Mouse (Mus musculus) mature B cell (primary cell): ENCODE measurements around the gene Gcnt7.

Source experiments
- in situ Hi-C: fragments of 300-500 bp; cut with MboI; formaldehyde crosslinking; loops from 2 replicates; pipeline ENCODE4 v1.14.3; 2019

Gcnt7 gene

DNA sequence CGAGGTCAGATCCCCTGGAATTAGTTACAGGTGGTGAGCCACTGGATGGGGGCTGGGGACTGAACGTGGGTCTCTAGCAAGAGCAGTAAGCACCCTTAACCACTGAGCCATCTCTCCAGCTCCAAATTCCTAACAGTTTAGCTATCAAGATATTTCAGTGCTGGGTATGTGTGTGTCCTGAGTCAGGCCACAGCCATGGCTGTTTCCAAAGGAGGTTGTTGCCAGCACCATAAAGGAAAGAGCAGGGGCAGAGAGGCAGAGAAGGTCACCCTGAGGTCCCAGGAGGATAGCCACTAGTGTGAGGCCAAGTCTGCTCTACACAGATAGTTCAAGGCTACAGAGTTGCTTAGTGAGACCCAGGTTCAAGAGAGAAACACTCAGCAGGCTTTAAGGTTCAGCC lies 2.3 kb upstream of the Gcnt7 start:
- in situ Hi-C loops = no loop called here

DNA sequence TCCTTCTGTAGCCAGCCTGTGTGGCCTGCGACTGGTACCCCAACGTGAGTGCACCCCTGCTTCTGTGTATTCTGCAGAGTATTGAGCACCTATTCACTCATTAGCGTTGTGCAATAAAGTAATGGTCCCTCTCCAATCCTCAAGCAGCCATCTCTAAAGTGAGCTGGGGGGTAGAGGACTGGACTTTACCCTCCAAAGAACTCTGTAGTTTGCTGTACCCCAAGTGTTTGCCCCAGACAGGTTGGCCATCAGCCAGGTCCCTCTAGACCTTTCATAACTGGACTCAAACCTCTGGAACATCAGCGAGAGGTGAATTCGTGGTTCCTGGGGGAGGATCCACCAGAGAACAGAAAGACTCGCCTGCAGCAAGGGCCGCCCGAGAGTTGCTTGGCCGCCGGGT lies 5.9 kb downstream of the Gcnt7 start:
- in situ Hi-C loops = no loop called here

DNA sequence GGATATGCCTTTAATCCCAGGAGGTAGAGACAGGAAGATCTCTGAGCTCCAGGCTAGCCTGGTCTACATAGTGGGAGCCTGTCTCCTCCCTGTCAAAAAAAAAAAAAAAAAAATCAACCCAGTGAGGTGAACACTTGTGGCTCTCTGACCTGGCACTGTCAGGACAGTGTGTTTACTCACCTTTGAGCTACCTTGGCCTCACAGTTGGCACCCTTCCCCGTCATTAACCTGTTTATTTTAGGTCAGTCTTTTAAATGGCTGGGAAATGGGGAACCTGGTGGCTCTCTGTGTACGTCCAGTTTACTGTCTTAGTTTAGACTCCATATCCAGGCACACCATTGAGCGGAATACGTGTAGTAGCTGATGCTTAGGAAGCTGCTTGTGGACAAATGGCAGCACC lies 6.4 kb downstream of the Gcnt7 start:
- in situ Hi-C loops = no loop called here

DNA sequence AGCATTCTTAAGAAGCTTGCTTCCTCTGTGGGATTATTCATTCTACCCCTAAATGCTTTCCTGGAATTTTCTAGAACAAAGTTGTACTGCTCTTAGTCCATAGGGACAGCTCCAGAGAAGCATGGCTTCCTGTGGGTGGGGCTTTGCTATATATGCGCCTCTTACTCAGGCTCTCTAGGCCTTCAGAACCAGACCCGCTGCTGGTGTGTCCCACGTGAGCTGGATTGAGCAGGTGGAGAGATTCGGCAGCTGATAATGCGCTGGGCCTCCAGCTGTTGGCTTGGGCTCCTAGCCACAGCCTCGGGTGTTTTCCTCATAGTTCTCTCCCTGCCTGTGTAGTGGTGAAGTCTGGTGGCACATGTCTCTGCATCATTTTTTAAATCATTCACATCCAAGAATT lies 7.8 kb downstream of the Gcnt7 start:
- in situ Hi-C loops = no loop called here

DNA sequence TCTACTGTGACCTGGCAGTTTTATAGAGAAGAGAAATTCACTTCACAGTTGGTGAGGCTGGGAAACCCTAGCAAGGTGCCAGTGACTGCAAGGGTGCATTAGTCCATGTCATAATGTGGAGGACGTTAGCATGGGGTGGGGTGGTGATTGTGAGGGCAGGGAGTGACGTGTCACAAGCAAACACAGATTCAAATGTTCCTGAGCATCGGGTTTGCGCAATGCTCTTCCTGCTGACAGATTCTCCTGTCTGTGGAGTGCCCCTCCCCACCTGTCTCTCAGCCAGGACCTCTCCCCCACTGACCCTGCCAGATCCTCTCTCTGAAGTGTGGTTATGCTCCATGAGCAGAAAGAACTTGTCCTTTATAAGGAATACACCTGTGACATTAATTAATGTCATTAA lies 10.1 kb downstream of the Gcnt7 start:
- in situ Hi-C loops = no loop called here

DNA sequence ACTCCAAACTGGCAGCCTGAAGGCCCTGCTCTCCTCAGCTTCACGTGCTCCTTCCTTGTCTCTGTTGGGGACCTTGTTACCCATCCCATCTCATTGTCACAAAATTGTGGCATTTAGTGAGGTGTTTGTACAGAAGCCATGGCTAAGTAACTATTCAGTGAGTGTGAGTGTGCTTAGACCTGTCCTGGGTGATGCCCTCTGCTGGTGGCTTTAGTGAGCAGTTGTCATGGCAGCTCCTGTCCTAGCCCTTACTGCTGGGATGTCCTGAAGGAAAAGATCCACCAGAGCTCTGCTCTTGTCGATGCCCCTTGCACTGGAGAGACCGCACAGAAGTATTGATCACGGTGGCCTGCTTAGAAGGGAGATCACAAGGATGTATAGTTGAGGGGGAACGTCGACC lies 11.1 kb downstream of the Gcnt7 start:
- in situ Hi-C loops = no loop called here

DNA sequence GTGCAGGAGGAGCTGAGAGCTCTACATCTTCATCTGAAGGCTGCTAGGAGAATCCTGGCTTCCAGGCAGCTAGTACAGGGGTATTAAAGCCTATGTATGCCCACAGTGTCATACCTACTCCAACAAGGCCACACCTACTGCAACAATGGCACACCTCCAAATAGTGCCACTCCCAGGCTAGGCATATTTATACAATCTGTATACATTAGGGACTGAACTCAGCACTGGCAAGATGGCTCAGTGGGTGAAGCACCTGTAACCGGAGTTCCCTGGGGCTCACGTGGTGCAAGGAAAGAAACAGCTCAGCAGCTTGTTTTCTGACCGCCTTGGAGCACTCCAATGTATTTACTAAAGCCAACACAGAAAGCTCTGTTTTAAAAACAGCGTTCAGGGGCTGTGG lies 12.8 kb downstream of the Gcnt7 start:
- in situ Hi-C loops = no loop called here

DNA sequence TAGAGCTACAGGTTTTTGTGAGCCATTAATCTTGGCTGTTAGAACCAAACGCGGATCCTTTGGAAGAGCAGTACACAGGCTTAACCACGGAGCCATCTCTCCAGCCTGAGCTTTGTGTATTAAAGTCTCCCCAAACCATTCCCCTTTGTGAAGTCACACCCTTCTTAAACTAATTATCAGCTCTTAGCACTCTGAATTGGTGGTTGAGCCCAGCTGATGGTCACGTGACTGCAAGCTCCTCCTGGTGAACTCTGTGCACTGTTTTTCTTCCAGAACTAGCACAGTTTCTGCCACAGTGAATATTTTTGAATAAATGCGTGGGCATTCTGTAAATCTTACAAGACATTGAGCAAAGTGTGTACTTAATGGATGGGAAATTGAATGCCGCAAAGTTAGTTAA lies 17.2 kb downstream of the Gcnt7 start:
- in situ Hi-C loops = loop anchor here (5.0 kb wide), 1 partner anchor 59 kb away; no protein-coding TSS in a partner anchor

DNA sequence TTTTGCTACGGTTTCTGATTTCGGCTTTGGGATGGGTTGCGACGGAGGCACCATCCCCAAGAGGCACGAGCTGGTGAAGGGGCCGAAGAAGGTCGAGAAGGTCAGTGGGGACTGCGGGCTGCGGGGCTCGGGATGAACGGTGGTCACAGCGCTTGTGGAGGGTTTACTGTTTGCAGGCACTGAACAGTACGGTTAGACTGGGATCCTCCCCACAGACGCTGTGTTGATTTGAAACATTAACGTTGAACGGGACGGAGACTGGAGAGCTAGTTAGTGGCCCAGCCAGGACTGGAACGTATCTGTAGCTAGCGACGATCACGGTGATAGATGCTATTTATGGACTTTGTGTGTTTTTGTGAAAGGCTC lies 17.8 kb downstream of the Gcnt7 start:
- in situ Hi-C loops = loop anchor here (5.0 kb wide), 1 partner anchor 58 kb away; no protein-coding TSS in a partner anchor

DNA sequence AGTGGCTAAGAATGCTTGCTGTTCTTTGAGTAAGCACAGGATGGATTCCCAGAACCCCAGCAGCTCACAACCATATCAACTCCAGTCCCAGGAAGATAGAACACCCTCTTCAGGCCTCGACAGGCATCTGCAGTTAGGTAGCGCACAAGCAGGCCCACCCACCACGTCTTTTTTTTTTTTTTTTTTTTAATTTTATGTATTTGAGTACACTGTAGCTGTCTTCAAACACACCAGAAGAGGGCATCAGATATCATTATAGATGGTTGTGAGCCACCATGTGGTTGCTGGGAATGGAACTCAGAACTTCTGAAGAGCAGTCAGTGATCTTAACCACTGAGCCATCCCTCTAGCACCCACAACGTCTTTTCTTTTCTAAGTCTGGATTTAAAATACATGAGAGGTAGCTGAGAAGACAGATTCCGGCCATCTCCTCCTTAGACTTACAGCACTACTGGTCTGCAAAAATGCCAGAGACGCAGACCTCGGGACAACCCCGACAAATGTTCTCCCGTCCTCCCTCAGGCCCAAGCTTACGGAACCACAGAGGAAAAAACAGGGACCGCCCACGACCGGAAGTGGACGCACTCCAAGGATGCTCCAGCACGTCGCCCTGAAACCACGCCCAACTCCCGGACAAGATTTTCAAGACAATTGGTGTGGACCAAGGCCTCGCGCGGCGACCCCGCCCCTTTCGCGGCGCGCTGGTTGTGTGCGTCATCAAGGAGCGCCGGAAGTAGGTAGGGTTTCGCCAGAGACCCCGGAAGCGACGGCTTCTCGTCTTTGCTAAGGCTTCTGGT lies 18.4 kb downstream of the Gcnt7 start, which contains the start of gene Rtf2:
Rtf2 (plus strand) TSS at position 714 of the 797 bp plus-strand sequence.
- in situ Hi-C loops = loop anchor here (5.0 kb wide), 2 partner anchors 38 to 58 kb away; no protein-coding TSS in a partner anchor

DNA sequence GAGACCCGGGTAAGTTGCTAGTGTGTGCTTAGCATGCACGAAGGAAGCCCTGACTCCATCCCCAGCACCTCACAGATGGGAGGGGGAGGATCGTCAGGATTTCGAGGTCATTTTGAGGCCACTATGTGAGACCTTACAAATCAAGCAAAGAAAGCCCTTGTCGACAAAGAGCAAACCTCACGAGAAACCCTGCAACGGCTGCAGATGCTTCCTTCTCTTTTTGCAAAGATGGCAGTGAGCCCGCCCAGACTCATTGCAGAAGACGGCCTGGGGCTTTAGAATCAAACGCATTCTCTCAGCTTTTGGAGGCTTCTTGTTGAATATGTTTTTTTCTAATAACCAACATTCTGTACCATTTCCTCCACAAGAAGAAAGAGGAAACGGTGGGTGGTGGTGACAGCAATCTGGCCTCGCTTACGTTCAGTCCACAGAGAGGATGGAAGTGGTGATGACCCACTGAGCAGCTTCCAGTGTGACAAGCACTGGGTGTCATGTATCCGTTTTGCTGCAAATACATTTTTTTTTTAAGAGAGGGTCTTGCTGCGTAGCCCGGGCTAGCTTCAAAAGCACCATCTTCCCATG lies 20.9 kb downstream of the Gcnt7 start:
- in situ Hi-C loops = loop anchor here (5.0 kb wide), 1 partner anchor 35 kb away; no protein-coding TSS in a partner anchor

DNA sequence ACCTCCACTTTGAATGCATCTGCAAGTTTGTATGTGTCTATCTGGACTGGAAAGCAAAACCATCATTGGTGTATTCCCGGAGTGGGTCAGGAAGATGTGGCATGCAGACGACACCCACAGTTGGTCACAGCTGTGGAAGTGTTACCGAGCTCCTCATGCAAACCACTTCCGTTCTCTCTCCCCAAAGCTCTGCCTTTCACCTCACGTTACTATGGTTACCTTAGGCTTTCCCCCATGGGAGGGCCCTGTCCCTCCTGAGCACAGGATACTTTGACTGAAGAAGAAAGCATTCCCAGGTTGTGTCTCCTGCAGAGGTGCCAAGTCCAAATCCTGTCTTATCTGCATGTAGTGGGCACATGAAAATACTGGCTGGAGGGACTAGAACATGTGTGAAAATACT lies 24.6 kb downstream of the Gcnt7 start:
- in situ Hi-C loops = no loop called here

DNA sequence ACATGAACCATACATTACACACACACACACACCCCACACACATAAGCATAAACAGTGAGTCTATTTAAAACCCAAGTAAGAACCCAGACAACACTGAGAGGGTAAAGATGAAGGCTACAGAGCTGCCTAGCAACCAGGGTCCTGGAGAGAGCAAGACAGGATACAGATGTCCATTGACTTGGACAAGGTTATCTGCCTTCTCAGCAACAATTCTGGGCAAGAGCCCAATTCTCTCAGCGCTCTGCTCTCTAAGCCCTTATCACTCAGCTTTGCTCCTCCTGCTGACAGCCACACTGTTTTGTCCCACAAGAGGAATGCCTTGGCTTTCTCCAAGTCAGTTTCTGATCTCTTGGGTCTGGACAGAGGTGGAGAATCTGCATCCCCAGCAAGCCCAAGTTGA lies 27.8 kb downstream of the Gcnt7 start:
- in situ Hi-C loops = no loop called here

DNA sequence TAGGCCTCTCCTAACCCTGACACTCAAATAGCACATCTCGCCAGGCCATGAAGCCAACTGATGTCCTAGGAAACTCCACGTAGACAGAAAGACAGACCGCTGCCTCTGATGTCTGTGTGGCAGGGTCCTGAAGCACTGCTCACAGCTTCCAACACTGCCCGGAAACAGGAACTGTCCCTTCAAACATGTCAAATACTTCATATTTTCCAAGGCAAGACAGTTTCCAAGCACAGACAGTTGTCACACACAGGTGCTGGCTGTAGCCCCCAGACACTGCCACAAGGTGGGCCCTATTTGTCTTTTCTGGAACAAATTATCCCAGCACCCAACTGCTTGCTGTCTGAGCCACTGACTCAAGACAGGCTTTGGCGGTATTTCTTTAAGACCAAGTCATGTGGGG lies 40.2 kb downstream of the Gcnt7 start:
- in situ Hi-C loops = no loop called here

DNA sequence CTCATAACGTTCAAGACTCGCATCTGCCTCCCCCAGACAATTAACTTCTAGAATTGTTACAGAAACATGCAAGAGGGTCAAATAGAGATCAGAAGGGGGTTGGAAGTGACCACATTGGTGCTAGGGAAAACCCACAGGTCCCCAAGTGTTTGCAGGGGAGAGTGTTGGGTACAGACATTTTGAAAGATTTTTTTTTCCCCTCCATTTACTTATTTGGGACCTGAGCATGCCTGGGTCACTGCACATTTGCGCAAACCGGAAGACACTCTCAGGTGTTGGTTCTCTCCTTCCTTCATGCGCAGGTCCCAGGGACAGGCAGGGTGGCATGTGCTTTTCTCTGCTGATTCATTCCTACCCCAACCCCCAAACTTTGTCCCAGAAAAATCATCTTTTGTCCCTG lies 41.5 kb downstream of the Gcnt7 start:
- in situ Hi-C loops = no loop called here

DNA sequence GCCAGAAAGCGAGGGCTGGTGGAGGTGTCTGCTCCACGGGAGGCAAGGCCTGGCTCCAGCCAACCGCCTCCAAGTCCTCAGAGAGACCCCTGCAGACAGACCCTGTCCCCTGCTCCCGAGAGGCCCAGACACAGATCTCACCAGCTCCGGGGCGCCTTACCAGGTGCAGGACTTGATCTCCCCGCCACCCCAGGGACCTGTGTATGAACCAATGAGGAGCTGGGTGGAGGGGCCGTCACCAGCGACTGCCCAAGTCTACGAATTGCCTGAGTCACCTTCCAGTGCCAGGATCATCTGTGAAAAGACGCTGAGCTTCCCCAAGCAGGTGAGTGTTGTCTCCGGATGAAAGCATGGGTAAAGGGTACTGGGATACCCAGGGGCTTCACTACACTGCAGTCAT lies 42.2 kb downstream of the Gcnt7 start:
- in situ Hi-C loops = no loop called here

DNA sequence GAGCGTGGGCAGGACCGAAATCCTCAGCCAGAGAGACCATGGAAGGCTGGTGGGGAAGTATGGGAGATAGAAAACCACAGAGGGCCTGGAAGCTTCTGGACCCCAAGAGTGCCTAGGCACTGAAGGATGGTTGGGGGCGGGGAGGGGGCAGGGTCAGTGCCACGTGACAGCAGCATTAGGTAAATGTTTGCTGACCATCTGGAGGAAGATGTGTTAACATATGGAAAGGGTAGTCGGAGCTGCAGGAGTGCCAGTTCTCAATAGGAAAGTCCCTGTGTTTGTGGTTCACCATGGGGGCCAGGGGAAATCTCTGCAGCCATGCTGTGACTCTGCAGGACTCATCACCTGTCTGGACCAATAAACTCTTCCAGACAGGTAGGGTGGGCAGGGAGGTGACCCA lies 44.5 kb downstream of the Gcnt7 start:
- in situ Hi-C loops = no loop called here

DNA sequence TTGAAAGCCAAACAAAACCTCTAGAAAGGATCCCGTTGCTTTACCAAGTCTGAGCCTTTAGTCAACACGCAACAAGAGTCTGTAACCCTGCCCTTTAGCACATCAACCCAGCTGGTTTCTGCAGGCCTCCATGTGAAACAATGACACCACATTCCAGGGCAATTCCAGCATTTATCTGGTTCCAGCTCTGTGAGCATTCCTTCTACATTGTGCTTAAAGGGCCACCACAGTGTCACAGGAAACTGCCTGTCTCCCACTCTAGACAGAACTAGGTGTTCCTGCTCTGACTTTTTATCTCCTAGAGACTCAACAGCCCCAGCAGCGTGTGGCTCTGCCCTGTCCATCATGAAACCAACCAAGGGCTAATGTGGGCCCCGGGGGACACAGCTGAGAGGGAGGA lies 45.1 kb downstream of the Gcnt7 start:
- in situ Hi-C loops = no loop called here

DNA sequence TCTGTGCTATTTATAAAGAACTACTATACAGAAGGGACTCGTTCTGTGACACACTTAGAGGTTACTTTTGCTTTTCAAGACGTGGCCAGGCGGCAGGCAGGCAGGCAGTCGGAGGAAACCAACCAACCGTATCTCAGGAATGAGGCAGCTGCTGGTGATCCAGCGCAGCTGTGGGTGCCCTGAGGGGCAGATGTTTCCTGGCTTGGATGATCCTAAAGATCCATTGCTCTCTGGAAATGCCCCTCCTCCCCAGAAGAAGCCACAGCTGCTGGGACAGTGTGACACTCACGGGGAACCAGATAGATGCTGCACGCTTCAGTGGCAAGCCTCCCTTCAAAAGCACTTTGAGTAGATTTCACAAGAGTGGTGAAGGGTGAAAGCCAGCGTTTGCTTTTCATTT lies 45.9 kb downstream of the Gcnt7 start:
- in situ Hi-C loops = no loop called here

DNA sequence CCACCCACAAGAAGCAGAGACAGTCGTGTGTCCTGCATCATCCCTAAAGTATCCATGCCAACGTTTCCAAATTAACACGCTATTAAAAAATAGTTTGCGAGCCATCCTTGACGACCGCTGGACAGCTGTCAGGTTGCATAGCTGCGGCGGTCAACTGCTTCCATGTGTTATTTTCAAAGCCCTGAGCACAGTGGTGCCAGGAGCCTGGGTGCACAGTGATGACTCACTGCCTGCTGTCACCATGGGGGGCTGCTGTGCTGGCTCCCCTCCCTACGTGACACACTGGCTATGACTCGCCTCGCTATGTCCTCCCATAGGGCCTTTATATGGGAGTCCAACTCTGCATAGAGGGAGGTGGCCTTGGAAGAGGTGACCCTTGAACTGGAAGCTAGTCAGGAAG lies 47.3 kb downstream of the Gcnt7 start:
- in situ Hi-C loops = no loop called here

DNA sequence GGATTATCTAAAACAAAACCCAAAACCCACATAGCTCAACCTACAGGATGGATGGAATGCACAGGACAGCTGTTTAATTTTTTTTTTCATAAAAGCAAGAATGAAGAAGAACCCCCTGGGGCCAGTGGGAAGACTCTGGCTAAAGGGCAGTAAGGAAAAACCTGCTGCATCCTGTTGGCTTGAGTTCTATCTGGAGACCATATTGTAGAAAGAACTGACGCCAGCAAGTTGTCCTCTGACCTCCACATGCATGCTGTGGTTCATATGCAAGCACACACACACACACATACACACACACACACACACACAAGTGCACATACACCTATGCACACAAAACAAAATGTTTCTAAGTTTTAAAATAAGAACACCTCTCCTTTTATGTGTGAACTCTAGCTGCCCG lies 47.7 kb downstream of the Gcnt7 start:
- in situ Hi-C loops = no loop called here

DNA sequence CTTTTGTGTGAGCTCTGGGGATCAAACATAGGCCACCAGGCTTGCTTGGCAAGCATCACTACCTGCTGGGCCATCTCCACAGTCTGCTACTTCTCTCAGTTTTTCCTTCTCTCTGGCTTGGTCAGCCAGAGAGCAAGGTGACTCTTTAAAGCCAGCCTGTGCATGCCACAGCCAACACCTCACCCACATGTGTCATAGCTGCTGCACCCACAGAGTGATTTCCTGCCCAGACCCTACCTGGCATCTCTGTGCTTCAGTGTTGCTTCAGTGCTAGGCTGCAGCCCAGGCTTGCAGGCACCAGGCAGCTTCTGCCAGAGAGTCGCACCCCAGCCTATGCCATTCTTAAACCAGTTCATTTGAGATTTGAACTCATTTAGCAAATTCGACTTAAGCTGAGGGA lies 50.9 kb downstream of the Gcnt7 start:
- in situ Hi-C loops = no loop called here

DNA sequence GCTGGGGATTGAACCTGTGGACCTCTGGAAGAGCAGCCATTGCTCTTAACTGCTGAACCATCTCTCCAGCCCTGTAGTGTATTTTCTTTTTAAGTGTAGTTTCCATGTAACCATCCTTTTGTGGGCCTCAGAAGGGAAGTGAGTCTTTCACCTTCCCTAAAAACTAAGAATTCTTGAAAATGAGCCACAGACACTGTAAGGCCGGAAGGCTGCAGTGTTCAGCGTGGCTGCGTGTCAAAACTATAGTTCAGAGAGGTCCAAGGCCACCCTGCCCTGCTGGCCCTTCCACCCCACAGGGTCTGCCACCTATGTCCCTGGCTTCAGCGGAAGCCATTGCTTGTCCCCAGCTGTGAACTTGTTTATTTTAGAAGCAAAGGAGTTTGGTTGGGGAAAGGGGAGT lies 52.2 kb downstream of the Gcnt7 start:
- in situ Hi-C loops = no loop called here

DNA sequence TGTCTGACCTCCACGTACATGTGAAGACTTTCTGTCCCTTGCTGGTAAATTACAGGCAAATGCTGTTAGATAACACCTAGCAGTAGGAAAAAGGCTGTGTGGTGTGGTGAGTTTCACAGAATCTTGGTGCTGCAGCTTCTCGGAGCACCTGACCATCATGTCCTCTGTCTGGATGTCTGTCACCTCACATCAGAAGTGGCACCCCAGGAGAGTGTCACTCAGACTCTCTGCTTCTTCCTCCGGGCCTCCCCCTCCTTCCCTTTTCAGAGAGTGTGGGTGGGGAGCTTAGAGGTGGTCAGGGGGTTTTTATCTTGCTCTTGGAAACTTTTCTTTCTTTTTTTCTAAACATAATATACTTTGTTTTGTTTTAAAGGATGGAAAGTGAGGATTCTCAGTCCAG lies 53.4 kb downstream of the Gcnt7 start:
- in situ Hi-C loops = no loop called here
